Mouse (Mus musculus): ENCODE measurements around the gene Agbl3.

DNA sequence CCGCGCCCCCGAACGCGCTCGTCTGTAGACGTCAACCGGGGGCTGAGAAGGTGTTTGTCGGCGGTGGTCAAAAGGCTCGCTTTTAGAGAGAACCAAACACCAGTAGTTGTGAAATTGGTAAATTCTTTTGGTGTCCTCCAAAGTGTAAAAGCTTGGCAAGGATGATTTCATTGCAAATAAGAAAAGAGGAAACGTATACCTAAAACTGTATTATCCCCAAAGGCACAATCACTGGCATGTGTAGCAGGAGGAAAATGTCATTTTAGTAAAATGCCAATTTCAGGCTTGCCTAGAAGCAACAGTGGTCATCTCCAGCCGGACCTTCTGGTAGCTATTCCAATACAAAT, 684 bp downstream of the Agbl3 start:
- TF ChIP-seq GATA1 (IDR thresholded peaks at IDR 0.05; ENCODE audit: low read length) (no peak), TAL1 (IDR thresholded peaks at IDR 0.05; ENCODE audit: low read length) (no peak)
